Mouse (Mus musculus) neural tube, embryonic 14.5 days (tissue): ENCODE results near the gene Pdia6. TPM values are rescaled to one million over a fixed set of nuclear protein-coding genes. Genes with fewer than 3 reads are reported as not detected.

Experiments used
- ATAC-seq: fragments of 200-750 bp; cut with Nextera tagmentation; 2 replicates; pipeline ENCODE4 v1.8.0; 2017; ENCODE audit warnings: low read depth, mild to moderate bottlenecking, moderate TSS enrichment, moderate library complexity
- H3K27ac ChIP-seq: fragments of 300-500 bp; sonication (generic); 2 replicates; pipeline ENCODE4 v1.5.1; 2014; ENCODE audit warnings: low read depth, mild to moderate bottlenecking, control low read depth, low read length, moderate library complexity, mixed read lengths
- H3K27me3 ChIP-seq: fragments of 300-500 bp; sonication (generic); 2 replicates; pipeline ENCODE4 v1.6.1; 2014; ENCODE audit warnings: low read length; ENCODE audit not compliant: control insufficient read depth, insufficient read depth
- H3K36me3 ChIP-seq: fragments of 300-500 bp; sonication (generic); 2 replicates; pipeline ENCODE4 v1.6.1; 2014; ENCODE audit warnings: low read length, mixed read lengths; ENCODE audit not compliant: control insufficient read depth, insufficient read depth
- H3K4me1 ChIP-seq: fragments of 300-500 bp; sonication (generic); 2 replicates; pipeline ENCODE4 v1.6.1; 2014; ENCODE audit warnings: low read length; ENCODE audit not compliant: control insufficient read depth, insufficient read depth
- H3K4me2 ChIP-seq: fragments of 300-500 bp; sonication (generic); 2 replicates; pipeline ENCODE4 v1.6.1; 2014; ENCODE audit warnings: mild to moderate bottlenecking, low read depth, low read length, control low read depth
- H3K4me3 ChIP-seq: fragments of 300-500 bp; sonication (generic); 2 replicates; pipeline ENCODE4 v1.5.1; 2014; ENCODE audit warnings: low read depth, low read length, control low read depth, mixed read lengths
- H3K9ac ChIP-seq: fragments of 300-500 bp; sonication (generic); replicated peaks from 2 replicates; pipeline ENCODE4 v1.6.1; 2014; ENCODE audit warnings: low read depth, mild to moderate bottlenecking, control low read depth, low read length, mixed read lengths
- H3K9me3 ChIP-seq: fragments of 300-500 bp; sonication (generic); 2 replicates; pipeline ENCODE4 v1.6.1; 2016; ENCODE audit warnings: low read length; ENCODE audit not compliant: control insufficient read depth
- WGBS: fragments of 180-500 bp; shearing (Covaris S2); extraction: QIAGEN DNeasy Blood & Tissue Kit; methylation state at CpG from one replicate; pipeline ENCODE4 v1.1.7; 2014; 5-methylcytosine and 5-hydroxymethylcytosine counted together
- polyA plus RNA-seq: library from polyadenylated mRNA; unstranded; fragments of >200 nt; fragmentation: Nextera tagmentation; extraction: Ambion mirVana; gene quantifications from 2 replicates; pipeline ENCODE4 v1.2.1, GENCODE M21; 2014

The Pdia6 gene
- polyA plus RNA-seq, 1 experiment from 2014 or later = 216 TPM

DNA sequence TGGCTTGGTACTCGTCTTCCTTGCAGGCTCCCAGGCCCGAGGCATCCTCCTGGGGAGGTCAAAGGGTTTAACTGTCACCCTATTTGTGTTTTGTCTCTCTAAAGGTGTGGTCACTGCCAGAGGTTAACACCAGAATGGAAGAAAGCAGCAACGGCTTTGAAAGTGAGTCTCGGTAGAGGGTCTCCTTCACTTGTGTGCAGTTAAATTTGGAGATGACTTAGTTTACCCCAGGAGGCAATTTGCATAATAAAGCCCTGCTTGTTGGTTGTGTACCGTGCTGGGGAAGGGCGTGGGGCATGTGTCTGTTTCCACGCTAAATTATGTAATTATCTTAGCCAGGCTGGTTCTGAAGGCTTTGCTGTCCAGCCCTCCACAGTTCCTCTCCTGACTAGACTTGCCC is 7.5 kb downstream of the Pdia6 start:
- H3K9me3 ChIP-seq = no peaks in the 10 kb centered on the region
- no peak overlapping the region for H3K27ac ChIP-seq
- H3K27me3 ChIP-seq = no peaks in the 10 kb centered on the region
- 59% methylated on average over 7 of the region's 7 CpGs for WGBS
- no peak overlapping the region for H3K4me2 ChIP-seq
- H3K36me3 ChIP-seq = peaks cover 66% of the 10 kb centered on the region
- no peak overlapping the region for H3K9ac ChIP-seq
- no peak overlapping the region for H3K4me3 ChIP-seq
- H3K4me1 ChIP-seq = peaks cover 7% of the 10 kb centered on the region; the same call in 1 of the 2 replicates
- ATAC-seq = no peak

DNA sequence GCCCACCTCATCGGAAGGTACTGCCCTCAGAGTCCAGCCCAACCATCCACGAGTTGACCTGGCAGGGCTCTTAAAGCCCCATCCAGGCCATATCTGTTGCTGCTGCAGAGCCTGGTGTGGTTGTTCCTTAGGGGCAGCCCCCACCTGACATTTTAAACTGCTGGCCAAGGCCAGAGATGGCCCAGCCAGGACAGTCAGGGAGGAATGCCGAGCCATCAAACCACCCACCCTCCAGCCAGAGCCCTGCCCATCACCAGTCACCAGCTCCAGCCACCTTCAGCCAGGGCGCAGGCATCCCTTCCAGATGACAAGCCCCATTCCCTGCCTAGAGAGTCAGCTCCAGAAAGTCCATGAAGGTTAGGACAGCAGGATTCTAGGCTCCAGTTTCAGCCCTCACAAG is 22.2 kb downstream of the Pdia6 start:
- Histone ChIP-seq H3K27ac (no peak overlapping the region), H3K36me3 (peaks cover 22% of the 10 kb centered on the region), H3K4me3 (no peak overlapping the region), H3K27me3 (no peaks in the 10 kb centered on the region), H3K9me3 (no peaks in the 10 kb centered on the region), H3K4me2 (no peak overlapping the region), H3K4me1 (no peaks in the 10 kb centered on the region), H3K9ac (no peak overlapping the region)
- ATAC-seq = no peak
- WGBS = 83% methylated on average over 4 of the region's 4 CpGs

- Histone ChIP-seq H3K27ac (no peak overlapping the region), H3K36me3 (peaks cover 17% of the 10 kb centered on the region), H3K9me3 (no peaks in the 10 kb centered on the region), H3K4me3 (no peak overlapping the region), H3K9ac (no peak overlapping the region), H3K4me2 (no peak overlapping the region), H3K4me1 (no peaks in the 10 kb centered on the region), H3K27me3 (no peaks in the 10 kb centered on the region)
- ATAC-seq = no peak
- 88% methylated on average over 2 of the region's 2 CpGs for WGBS
Observed at GRCm38 (mm10) chr12:17289060-17289459, 22.7 kb downstream of the Pdia6 start.

DNA sequence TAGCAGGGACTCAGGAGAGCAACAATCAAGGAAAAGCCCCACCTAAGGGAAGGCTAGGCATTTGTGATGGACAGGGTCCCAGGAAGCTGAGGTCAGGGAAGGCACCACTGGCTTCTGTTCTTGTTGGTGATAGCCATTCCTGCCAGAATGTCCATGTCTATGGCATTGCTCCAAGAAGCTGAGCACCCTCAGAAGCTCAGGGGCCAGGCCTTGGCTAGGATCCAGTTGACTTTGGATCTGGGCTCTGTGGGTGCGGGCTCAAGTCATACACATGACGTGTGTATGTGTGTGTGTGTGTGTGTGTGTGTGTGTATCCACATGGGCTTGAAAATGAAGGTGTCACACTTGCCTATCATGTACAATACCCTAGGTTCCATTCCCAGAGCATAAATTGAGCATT is 23.6 kb downstream of the Pdia6 start:
- H3K4me1 ChIP-seq = no peaks in the 10 kb centered on the region
- no peak overlapping the region for H3K9ac ChIP-seq
- no peak for ATAC-seq
- no peak overlapping the region for H3K4me3 ChIP-seq
- no peak overlapping the region for H3K4me2 ChIP-seq
- no peak overlapping the region for H3K27ac ChIP-seq
- no peaks in the 10 kb centered on the region for H3K9me3 ChIP-seq
- peaks cover 10% of the 10 kb centered on the region; the same call in 1 of the 2 replicates for H3K36me3 ChIP-seq
- H3K27me3 ChIP-seq = no peaks in the 10 kb centered on the region
- WGBS = 93% methylated on average over 2 of the region's 2 CpGs

DNA sequence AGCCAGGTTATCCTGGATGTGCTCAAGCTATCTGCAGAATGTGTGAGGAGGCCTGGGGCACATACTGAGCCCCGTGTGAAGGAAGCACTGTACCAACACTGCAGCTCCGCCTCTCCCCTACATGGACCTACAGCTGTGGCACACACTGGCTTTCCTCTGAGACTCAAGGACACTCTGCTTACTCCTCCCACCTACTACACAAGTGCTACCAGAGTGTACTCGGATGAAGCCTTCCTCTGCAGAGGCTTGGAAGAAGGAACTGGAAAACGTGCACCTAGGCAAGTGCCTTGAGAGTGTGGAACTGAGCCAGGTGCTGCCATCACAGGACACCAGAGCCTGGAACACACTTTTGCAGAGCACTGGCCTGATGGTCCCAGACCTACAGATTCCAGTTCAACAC is 24.2 kb downstream of the Pdia6 start:
- Histone ChIP-seq H3K4me3 (no peak overlapping the region), H3K27me3 (no peaks in the 10 kb centered on the region), H3K4me2 (no peak overlapping the region), H3K27ac (no peak overlapping the region), H3K9me3 (no peaks in the 10 kb centered on the region), H3K36me3 (0 out of 2 replicates have a peak, but pooled peaks cover 4% of the 10 kb centered on the region), H3K9ac (no peak overlapping the region), H3K4me1 (no peaks in the 10 kb centered on the region)
- 73% methylated on average over 4 of the region's 4 CpGs for WGBS
- ATAC-seq = no peak

GRCm38 (mm10) chr12:17296899-17297298 is 30.6 kb downstream of the Pdia6 start:
- 65% methylated on average over 2 of the region's 2 CpGs for WGBS
- Histone ChIP-seq H3K4me2 (no peak overlapping the region), H3K9me3 (no peaks in the 10 kb centered on the region), H3K27me3 (no peaks in the 10 kb centered on the region), H3K4me3 (no peak overlapping the region), H3K9ac (no peak overlapping the region), H3K27ac (no peak overlapping the region), H3K36me3 (no peaks in the 10 kb centered on the region), H3K4me1 (no peaks in the 10 kb centered on the region)
- no peak for ATAC-seq

GRCm38 (mm10) chr12:17299902-17300301 is 33.6 kb downstream of the Pdia6 start:
- H3K4me3 ChIP-seq = no peak overlapping the region
- no peaks in the 10 kb centered on the region for H3K27me3 ChIP-seq
- no peak overlapping the region for H3K9ac ChIP-seq
- ATAC-seq = no peak
- no peak overlapping the region for H3K4me2 ChIP-seq
- no peaks in the 10 kb centered on the region for H3K9me3 ChIP-seq
- WGBS = 92% methylated on average over 1 of the region's 1 CpGs
- H3K4me1 ChIP-seq = no peaks in the 10 kb centered on the region
- H3K27ac ChIP-seq = no peak overlapping the region
- H3K36me3 ChIP-seq = no peaks in the 10 kb centered on the region

GRCm38 (mm10) chr12:17305445-17305844 is 39.1 kb downstream of the Pdia6 start:
- Histone ChIP-seq H3K27me3 (no peaks in the 10 kb centered on the region), H3K9ac (no peak overlapping the region), H3K4me1 (no peaks in the 10 kb centered on the region), H3K4me2 (no peak overlapping the region), H3K27ac (no peak overlapping the region), H3K4me3 (no peak overlapping the region), H3K9me3 (no peaks in the 10 kb centered on the region), H3K36me3 (no peaks in the 10 kb centered on the region)
- ATAC-seq = no peak
- WGBS = 88% methylated on average over 7 of the region's 7 CpGs

GRCm38 (mm10) chr12:17308246-17308645 is 41.9 kb downstream of the Pdia6 start:
- no peak overlapping the region for H3K4me3 ChIP-seq
- H3K27me3 ChIP-seq = no peaks in the 10 kb centered on the region
- no peaks in the 10 kb centered on the region for H3K36me3 ChIP-seq
- no peak overlapping the region for H3K4me2 ChIP-seq
- no peaks in the 10 kb centered on the region for H3K9me3 ChIP-seq
- H3K27ac ChIP-seq = no peak overlapping the region
- H3K9ac ChIP-seq = no peak overlapping the region
- 43% methylated on average over 4 of the region's 4 CpGs for WGBS
- no peak for ATAC-seq
- no peaks in the 10 kb centered on the region for H3K4me1 ChIP-seq
